Mouse (Mus musculus): ENCODE data around the gene Tfap2c. TPM values are rescaled to one million over a fixed set of nuclear protein-coding genes. Genes with fewer than 3 reads are reported as not detected.

Tfap2c gene
- total RNA-seq, 2 experiments from 2014 or later = not detected

DNA sequence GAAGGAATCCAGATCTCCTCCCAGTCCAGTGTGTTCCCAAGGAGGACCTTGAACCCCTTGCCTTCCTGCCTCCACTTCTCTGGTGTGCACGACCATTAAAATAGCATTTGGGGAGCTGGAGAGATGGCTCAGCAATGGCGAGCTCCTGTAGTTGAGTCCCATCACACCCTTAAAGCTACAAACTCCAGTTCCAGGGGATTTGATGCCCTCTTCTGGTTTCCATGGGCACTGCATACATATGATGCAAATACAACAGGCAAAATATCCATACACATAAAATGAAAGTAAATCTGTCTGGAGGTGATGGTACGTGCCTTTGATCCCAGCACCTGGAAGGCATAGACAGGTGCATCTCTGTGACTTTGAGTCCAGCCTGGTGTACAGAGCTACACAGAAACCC is 55.2 kb downstream of the Tfap2c start:
- no peak for ATAC-seq (replicated peaks; ENCODE audit: low FRiP score, low TSS enrichment, poor library complexity, severe bottlenecking)

DNA sequence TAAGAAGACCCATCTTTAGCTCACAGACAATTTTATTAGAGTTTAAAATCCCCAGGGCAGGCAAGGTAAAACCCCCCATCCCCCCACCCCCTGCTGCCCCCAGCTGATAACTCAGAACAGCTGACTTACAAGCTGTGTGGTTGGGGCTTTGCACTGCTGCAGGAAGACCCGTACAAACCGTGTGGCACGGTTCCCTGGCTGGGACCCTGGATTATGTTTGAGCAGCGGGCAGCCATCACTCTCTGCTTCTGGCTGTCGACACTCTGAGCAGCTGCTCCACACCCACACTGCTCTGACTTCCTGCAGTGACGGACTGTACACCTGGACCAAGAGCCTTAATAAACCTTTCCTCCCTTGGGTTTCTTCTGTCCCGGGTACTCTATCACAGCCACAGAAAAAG is 56.2 kb downstream of the Tfap2c start:
- no peak for ATAC-seq (replicated peaks; ENCODE audit: low FRiP score, low TSS enrichment, poor library complexity, severe bottlenecking)

DNA sequence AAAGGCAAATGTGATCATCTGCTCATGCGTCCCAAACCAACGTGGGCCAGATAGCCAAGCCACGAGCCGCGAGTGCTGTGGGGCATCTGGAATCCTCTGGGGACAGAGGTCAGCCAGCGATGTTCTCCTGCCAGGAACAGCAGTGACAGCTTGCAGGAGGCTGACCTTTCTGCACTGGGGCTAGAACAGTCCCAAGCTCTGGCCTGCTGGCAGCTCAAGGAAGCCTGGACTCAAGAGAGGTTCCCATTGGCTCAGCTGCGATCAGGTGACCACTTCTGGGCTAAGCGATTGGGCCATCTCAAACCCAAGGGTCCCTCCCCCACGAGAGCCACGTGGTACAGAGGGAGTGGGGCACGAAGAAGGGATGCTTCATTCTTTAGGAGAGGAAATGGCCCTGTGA is 58.3 kb downstream of the Tfap2c start:
- no peak for ATAC-seq (replicated peaks; ENCODE audit: low FRiP score, low TSS enrichment, poor library complexity, severe bottlenecking)

Other genes with a start within 250 kb of the Tfap2c start
- 13.8 and 14.4 TPM in 2 replicates for gene Fam210b, start 204.0 kb upstream of the Tfap2c start, total RNA-seq (2014; fragmentation: Nextera tagmentation)
- 5.2 and 8.7 TPM in 2 replicates for gene Fam210b, start 204.0 kb upstream of the Tfap2c start, total RNA-seq (2017)
- gene Aurka, start 179.1 kb upstream of the Tfap2c start, total RNA-seq (2014; fragmentation: Nextera tagmentation) = 42.7 and 47.4 TPM in 2 replicates
- gene Aurka, start 179.1 kb upstream of the Tfap2c start, total RNA-seq (2017) = 43.9 and 73.8 TPM in 2 replicates
- gene Cstf1, start 178.9 kb upstream of the Tfap2c start, total RNA-seq (2014; fragmentation: Nextera tagmentation) = 25.8 and 32.3 TPM in 2 replicates
- 35.5 and 41.8 TPM in 2 replicates for gene Cstf1, start 178.9 kb upstream of the Tfap2c start, total RNA-seq (2017)
- 0.89 TPM in 1 of 2 replicates, not detected in the other for gene Cass4, start 155.8 kb upstream of the Tfap2c start, total RNA-seq (2014; fragmentation: Nextera tagmentation)
- gene Cass4, start 155.8 kb upstream of the Tfap2c start, total RNA-seq (2017) = not detected in 2 replicates
- 38.0 and 65.7 TPM in 2 replicates for gene Rtf2, start 109.0 kb upstream of the Tfap2c start, total RNA-seq (2014; fragmentation: Nextera tagmentation)
- gene Rtf2, start 109.0 kb upstream of the Tfap2c start, total RNA-seq (2017) = 132 and 179 TPM in 2 replicates
- not detected in 2 replicates for gene Gcnt7, start 91.0 kb upstream of the Tfap2c start, total RNA-seq (2014; fragmentation: Nextera tagmentation)
- gene Gcnt7, start 91.0 kb upstream of the Tfap2c start, total RNA-seq (2017) = not detected in 2 replicates
- 2.8 TPM in 1 of 2 replicates, not detected in the other for gene Fam209, start 77.1 kb upstream of the Tfap2c start, total RNA-seq (2014; fragmentation: Nextera tagmentation)
- 0.95 and 6.7 TPM in 2 replicates for gene Fam209, start 77.1 kb upstream of the Tfap2c start, total RNA-seq (2017)